Mouse (Mus musculus): ENCODE measurements around the gene Rcsd1. TPM values are rescaled to one million over a fixed set of nuclear protein-coding genes. Genes with fewer than 3 reads are reported as not detected.
A peak's percentile ranks its signal among the peaks of the same experiment; 100 is the strongest.

The Rcsd1 gene
- polyA plus RNA-seq, 1 experiment from 2014 or later, result 11.2 TPM

- Histone ChIP-seq H3K9me3 (no peaks in the 10 kb centered on the region), H3K27me3 (ENCODE audit: insufficient read depth, poor library complexity, severe bottlenecking) (no peaks in the 10 kb centered on the region), H3K27ac (peak overlapping the region; percentile 99), H3K4me1 (replicated peaks) (0 out of 2 replicates have a peak, but pooled peaks cover 6% of the 10 kb centered on the region), H3K4me3 (peak overlapping the region; percentile 84), H3K36me3 (no peaks in the 10 kb centered on the region)
- under 1% methylated on average over 75 of the region's 75 CpGs for WGBS
- DNase-seq (ENCODE audit: low spot score), result peak; percentile 86
Measured at GRCm38 (mm10) chr1:165641786-165642771, 67.5 kb downstream of the Rcsd1 start.

- DNase-seq (ENCODE audit: low spot score), result peak; percentile 71
- Histone ChIP-seq H3K27me3 (ENCODE audit: insufficient read depth, poor library complexity, severe bottlenecking) (no peaks in the 10 kb centered on the region), H3K4me1 (replicated peaks) (peaks cover 6% of the 10 kb centered on the region), H3K27ac (peak overlapping the region; percentile 83; the same call in 1 of the 2 replicates), H3K4me3 (peak overlapping the region; percentile 84), H3K36me3 (no peaks in the 10 kb centered on the region), H3K9me3 (no peaks in the 10 kb centered on the region)
- WGBS, result 7% methylated on average over 16 of the region's 16 CpGs
Measured at GRCm38 (mm10) chr1:165641271-165641771, 68.2 kb downstream of the Rcsd1 start.

- H3K27ac ChIP-seq, result no peak overlapping the region
- peaks cover 46% of the 10 kb centered on the region for H3K4me1 ChIP-seq (replicated peaks)
- H3K9me3 ChIP-seq, result no peaks in the 10 kb centered on the region
- no peaks in the 10 kb centered on the region for H3K27me3 ChIP-seq (ENCODE audit: insufficient read depth, poor library complexity, severe bottlenecking)
- H3K36me3 ChIP-seq, result no peaks in the 10 kb centered on the region
- WGBS, result 78% methylated on average over 8 of the region's 8 CpGs
- no peak overlapping the region for H3K4me3 ChIP-seq
- no peak for DNase-seq (ENCODE audit: low spot score)
Measured at GRCm38 (mm10) chr1:165636289-165636688, 73.3 kb downstream of the Rcsd1 start.

GRCm38 (mm10) chr1:165635055-165635897, 74.3 kb downstream of the Rcsd1 start:
- WGBS, result 24% methylated on average over 17 of the region's 17 CpGs
- Histone ChIP-seq H3K27ac (peak overlapping the region; percentile 95), H3K4me1 (replicated peaks) (peaks cover 53% of the 10 kb centered on the region)

GRCm38 (mm10) chr1:165634151-165634884, 75.2 kb downstream of the Rcsd1 start, which contains the start of gene Mpzl1:
Gene Mpzl1 (minus strand): TSS chr1:165634538.
- Histone ChIP-seq H3K27ac (peak within 1 kb of the TSS; percentile 95), H3K4me1 (replicated peaks) (peaks cover 59% of the 10 kb centered on the region), H3K27me3 (ENCODE audit: insufficient read depth, poor library complexity, severe bottlenecking) (no peaks in the 10 kb centered on the region), H3K4me3 (peak within 1 kb of the TSS; percentile 89), H3K36me3 (no peaks in the 10 kb centered on the region), H3K9me3 (no peaks in the 10 kb centered on the region)
- DNase-seq (ENCODE audit: low spot score), result peak; percentile 100
- under 1% methylated on average over 72 of the region's 73 CpGs for WGBS

More at GRCm38 (mm10) chr1:165635055-165635897, 74.3 kb downstream of the Rcsd1 start:
- Histone ChIP-seq H3K9me3 (no peaks in the 10 kb centered on the region), H3K36me3 (no peaks in the 10 kb centered on the region), H3K27me3 (ENCODE audit: insufficient read depth, poor library complexity, severe bottlenecking) (no peaks in the 10 kb centered on the region), H3K4me3 (peak overlapping the region; percentile 89)
- DNase-seq (ENCODE audit: low spot score), result no peak

GRCm38 (mm10) chr1:165633345-165633744, 76.2 kb downstream of the Rcsd1 start:
- peak overlapping the region; percentile 89 for H3K4me3 ChIP-seq
- H3K4me1 ChIP-seq (replicated peaks), result peaks cover 60% of the 10 kb centered on the region
- 6% methylated on average over 12 of the region's 12 CpGs for WGBS
- no peaks in the 10 kb centered on the region for H3K36me3 ChIP-seq
- H3K27ac ChIP-seq, result peak overlapping the region; percentile 95
- DNase-seq (ENCODE audit: low spot score), result no peak
- H3K9me3 ChIP-seq, result no peaks in the 10 kb centered on the region
- H3K27me3 ChIP-seq (ENCODE audit: insufficient read depth, poor library complexity, severe bottlenecking), result no peaks in the 10 kb centered on the region

- no peak overlapping the region for H3K4me3 ChIP-seq
- 86% methylated on average over 8 of the region's 8 CpGs for WGBS
- no peaks in the 10 kb centered on the region for H3K27me3 ChIP-seq (ENCODE audit: insufficient read depth, poor library complexity, severe bottlenecking)
- no peak overlapping the region for H3K27ac ChIP-seq
- no peak for DNase-seq (ENCODE audit: low spot score)
- no peaks in the 10 kb centered on the region for H3K36me3 ChIP-seq
- H3K4me1 ChIP-seq (replicated peaks), result peaks cover 60% of the 10 kb centered on the region
- H3K9me3 ChIP-seq, result no peaks in the 10 kb centered on the region
Measured at GRCm38 (mm10) chr1:165631136-165631535, 78.4 kb downstream of the Rcsd1 start.

- Histone ChIP-seq H3K27ac (peak overlapping the region; percentile 23; the same call in 1 of the 2 replicates), H3K9me3 (no peaks in the 10 kb centered on the region), H3K4me1 (replicated peaks) (peaks cover 48% of the 10 kb centered on the region), H3K4me3 (no peak overlapping the region), H3K27me3 (ENCODE audit: insufficient read depth, poor library complexity, severe bottlenecking) (no peaks in the 10 kb centered on the region), H3K36me3 (peaks cover 6% of the 10 kb centered on the region; the same call in 1 of the 2 replicates)
- 37% methylated on average over 8 of the region's 8 CpGs for WGBS
- no peak for DNase-seq (ENCODE audit: low spot score)
Measured at GRCm38 (mm10) chr1:165629975-165630374, 79.6 kb downstream of the Rcsd1 start.

- Histone ChIP-seq H3K27ac (no peak overlapping the region), H3K4me3 (no peak overlapping the region), H3K27me3 (ENCODE audit: insufficient read depth, poor library complexity, severe bottlenecking) (no peaks in the 10 kb centered on the region), H3K9me3 (no peaks in the 10 kb centered on the region), H3K4me1 (replicated peaks) (peaks cover 44% of the 10 kb centered on the region), H3K36me3 (peaks cover 7% of the 10 kb centered on the region)
- 83% methylated on average over 1 of the region's 1 CpGs for WGBS
- DNase-seq (ENCODE audit: low spot score), result no peak
Measured at GRCm38 (mm10) chr1:165628603-165629002, 81.0 kb downstream of the Rcsd1 start.

GRCm38 (mm10) chr1:165625896-165626295, 83.7 kb downstream of the Rcsd1 start:
- 95% methylated on average over 5 of the region's 5 CpGs for WGBS

GRCm38 (mm10) chr1:165625058-165625457, 84.5 kb downstream of the Rcsd1 start:
- no peaks in the 10 kb centered on the region for H3K9me3 ChIP-seq
- no peak for DNase-seq (ENCODE audit: low spot score)
- H3K27ac ChIP-seq, result no peak overlapping the region
- WGBS, result 90% methylated on average over 5 of the region's 5 CpGs
- H3K36me3 ChIP-seq, result peaks cover 27% of the 10 kb centered on the region
- H3K27me3 ChIP-seq (ENCODE audit: insufficient read depth, poor library complexity, severe bottlenecking), result no peaks in the 10 kb centered on the region
- H3K4me3 ChIP-seq, result no peak overlapping the region
- H3K4me1 ChIP-seq (replicated peaks), result peaks cover 13% of the 10 kb centered on the region

More at GRCm38 (mm10) chr1:165625896-165626295, 83.7 kb downstream of the Rcsd1 start:
- no peak for DNase-seq (ENCODE audit: low spot score)
- H3K36me3 ChIP-seq, result peaks cover 21% of the 10 kb centered on the region
- peaks cover 18% of the 10 kb centered on the region for H3K4me1 ChIP-seq (replicated peaks)
- H3K9me3 ChIP-seq, result no peaks in the 10 kb centered on the region
- no peak overlapping the region for H3K4me3 ChIP-seq
- no peak overlapping the region for H3K27ac ChIP-seq
- H3K27me3 ChIP-seq (ENCODE audit: insufficient read depth, poor library complexity, severe bottlenecking), result no peaks in the 10 kb centered on the region

GRCm38 (mm10) chr1:165618201-165618624, 91.3 kb downstream of the Rcsd1 start:
- WGBS, result 69% methylated on average over 9 of the region's 9 CpGs
- Histone ChIP-seq H3K27ac (peak overlapping the region; percentile 72; the same call in 1 of the 2 replicates), H3K4me1 (replicated peaks) (peaks cover 30% of the 10 kb centered on the region), H3K27me3 (ENCODE audit: insufficient read depth, poor library complexity, severe bottlenecking) (no peaks in the 10 kb centered on the region), H3K4me3 (no peak overlapping the region), H3K9me3 (peaks cover 5% of the 10 kb centered on the region; the same call in 1 of the 2 replicates), H3K36me3 (peaks cover 47% of the 10 kb centered on the region)
- no peak for DNase-seq (ENCODE audit: low spot score)
